Mouse (Mus musculus): Measurements from ENCODE around the gene Dst.

- TF ChIP-seq CTCF (conservative IDR thresholded peaks at IDR 0.05; ENCODE audit: insufficient read depth, insufficient read length, low read depth, low read length) (no peak), POLR2A (IDR thresholded peaks at IDR 0.05; ENCODE audit: low read depth, low read length) (no peak)
These were observed 259.4 kb downstream of the Dst start for GRCm38 (mm10) chr1:34167151-34168057.

Data from kidney, adult 2 months (tissue).